Mouse (Mus musculus) limb, embryonic 14.5 days (tissue): Measurements from ENCODE around the gene Gucy2g. TPM values are rescaled to one million over a fixed set of nuclear protein-coding genes. Genes with fewer than 3 reads are reported as not detected.
A peak's percentile ranks its signal among the peaks of the same experiment; 100 is the strongest.

Source experiments
- ATAC-seq: fragments of 200-750 bp; cut with Nextera tagmentation; 2 replicates; pipeline ENCODE4 v1.8.0; 2017; ENCODE audit warnings: low read depth, moderate number of reproducible peaks, moderate TSS enrichment; ENCODE audit not compliant: low FRiP score
- DNase-seq: peaks from one replicate; pipeline ENCODE4 v3.0.0-alpha.2; 2015; ENCODE audit warnings: low spot score
- H3K27ac ChIP-seq: fragments of 300-500 bp; sonication (generic); replicated peaks from 2 replicates; pipeline ENCODE4 v1.5.1; 2014; ENCODE audit warnings: low read depth, mild to moderate bottlenecking, low read length, moderate library complexity, mixed read lengths
- H3K27me3 ChIP-seq: fragments of 300-500 bp; sonication (generic); 2 replicates; pipeline ENCODE4 v1.6.1; 2014; ENCODE audit warnings: low read length, mixed read lengths; ENCODE audit not compliant: control insufficient read depth, insufficient read depth
- H3K36me3 ChIP-seq: fragments of 300-500 bp; sonication (generic); 2 replicates; pipeline ENCODE4 v1.6.1; 2014; ENCODE audit warnings: mild to moderate bottlenecking, low read length, moderate library complexity, mixed read lengths; ENCODE audit not compliant: control insufficient read depth, insufficient read depth
- H3K4me1 ChIP-seq: fragments of 300-500 bp; sonication (generic); 2 replicates; pipeline ENCODE4 v1.6.1; 2014; ENCODE audit warnings: antibody characterized with exemption, low read length, mixed read lengths; ENCODE audit not compliant: control insufficient read depth, insufficient read depth
- H3K4me2 ChIP-seq: fragments of 300-500 bp; sonication (generic); replicated peaks from 2 replicates; pipeline ENCODE4 v1.6.1; 2014; ENCODE audit warnings: low read depth, mild to moderate bottlenecking, low read length, moderate library complexity; ENCODE audit not compliant: severe bottlenecking
- H3K4me3 ChIP-seq: fragments of 300-500 bp; sonication (generic); replicated peaks from 2 replicates; pipeline ENCODE4 v1.5.1; 2014; ENCODE audit warnings: low read length
- H3K9ac ChIP-seq: fragments of 300-500 bp; sonication (generic); 2 replicates; pipeline ENCODE4 v1.6.1; 2014; ENCODE audit warnings: mild to moderate bottlenecking, low read depth, low read length, moderate library complexity; ENCODE audit not compliant: severe bottlenecking
- H3K9me3 ChIP-seq: fragments of 300-500 bp; sonication (generic); 2 replicates; pipeline ENCODE4 v1.6.1; 2016; ENCODE audit warnings: low read length; ENCODE audit not compliant: control insufficient read depth
- POLR2A ChIP-seq: fragments of 200-500 bp; IDR thresholded peaks from 2 replicates; pipeline ENCODE4 v1.8.0; 2012; ENCODE audit warnings: inconsistent platforms, mild to moderate bottlenecking, moderate library complexity, borderline replicate concordance; ENCODE audit not compliant: insufficient read depth, insufficient read length; ENCODE audit errors: extremely low read depth
- WGBS: fragments of 180-500 bp; shearing (Covaris S2); extraction: QIAGEN DNeasy Blood & Tissue Kit; methylation state at CpG from one replicate; pipeline ENCODE4 v1.1.7; 2014; 5-methylcytosine and 5-hydroxymethylcytosine counted together
- microRNA-seq: library from miRNA; unstranded; fragments of <30 nt; microRNA quantifications from one replicate; pipeline ENCODE4, GENCODE M21; 2016
- polyA plus RNA-seq, 2 experiments: library from polyadenylated mRNA; depleted of rRNA in 1 of 2; stranded (reverse) in 1 of 2; unstranded in 1 of 2; fragments of >200 nt; fragmentation: Nextera tagmentation in 1 of 2; extraction: Ambion mirVana in 1 of 2; gene quantifications; 2 replicates each; pipeline versions ENCODE4 v1.2.1 to v1.2.3; 2012 to 2014

The Gucy2g gene
- polyA plus RNA-seq, 2 experiments = 0.11 TPM; not detected in 1

- Histone ChIP-seq H3K4me2 (no peak overlapping the region), H3K27ac (no peak overlapping the region), H3K9ac (no peak overlapping the region), H3K9me3 (no peaks in the 10 kb centered on the region; the same call in 1 of the 2 replicates), H3K4me3 (no peak overlapping the region), H3K27me3 (no peaks in the 10 kb centered on the region), H3K36me3 (no peaks in the 10 kb centered on the region), H3K4me1 (no peaks in the 10 kb centered on the region)
- WGBS = 28% methylated on average over 6 of the region's 6 CpGs
- DNase-seq (peak; percentile 58), ATAC-seq (no peak)
- no peak for TF ChIP-seq POLR2A
Measured at GRCm38 (mm10) chr19:55149646-55150045, 91.4 kb downstream of the Gucy2g start.

DNA sequence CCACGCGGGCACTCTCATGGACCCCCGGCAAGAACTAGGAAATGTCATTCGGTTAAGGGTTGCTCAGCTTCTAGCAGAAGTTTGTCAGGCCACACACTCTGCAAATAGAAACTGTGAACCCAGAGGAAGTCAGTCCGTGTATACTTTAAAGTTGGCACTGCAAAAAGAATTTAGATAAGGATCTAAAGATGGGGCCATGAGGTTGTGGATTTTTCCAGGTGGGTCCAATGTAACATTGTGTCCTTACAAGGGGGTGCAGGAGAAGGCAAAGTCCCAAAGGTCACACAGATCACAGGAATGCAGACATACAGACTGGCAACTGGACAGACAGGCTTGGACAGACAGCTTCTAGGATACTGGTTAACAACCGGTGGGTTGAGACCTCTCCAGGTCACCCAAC is 92.9 kb downstream of the Gucy2g start:
- H3K9me3 ChIP-seq = no peaks in the 10 kb centered on the region; the same call in 1 of the 2 replicates
- H3K27ac ChIP-seq = no peak overlapping the region
- no peaks in the 10 kb centered on the region for H3K4me1 ChIP-seq
- no peak overlapping the region for H3K9ac ChIP-seq
- no peak for DNase-seq
- no peak overlapping the region for H3K4me3 ChIP-seq
- H3K36me3 ChIP-seq = no peaks in the 10 kb centered on the region
- no peak overlapping the region for H3K4me2 ChIP-seq
- H3K27me3 ChIP-seq = no peaks in the 10 kb centered on the region
- no peak for TF ChIP-seq POLR2A
- WGBS = 76% methylated on average over 6 of the region's 6 CpGs
- ATAC-seq = no peak

Small RNA genes within 50 kb of the gene (microRNA-seq; reads per million reads assigned to microRNA genes)
- not detected for gene Mir6715

Other genes starting within 250 kb of the Gucy2g start
- 15.9 and 19.1 TPM in 2 replicates for gene Gpam, start 114.0 kb downstream of the Gucy2g start, polyA plus RNA-seq (2012; rRNA removed)
- gene Gpam, start 114.0 kb downstream of the Gucy2g start, polyA plus RNA-seq (2014; fragmentation: Nextera tagmentation; extraction: Ambion mirVana) = 16.0 and 18.2 TPM in 2 replicates
- gene Tectb, start 60.5 kb downstream of the Gucy2g start, polyA plus RNA-seq (2012; rRNA removed) = not detected in 2 replicates
- gene Tectb, start 60.5 kb downstream of the Gucy2g start, polyA plus RNA-seq (2014; fragmentation: Nextera tagmentation; extraction: Ambion mirVana) = 0.11 TPM in 1 of 2 replicates, not detected in the other
- 8.5 and 13.6 TPM in 2 replicates for gene Acsl5, start 10.7 kb upstream of the Gucy2g start, polyA plus RNA-seq (2012; rRNA removed)
- 32.1 and 42.8 TPM in 2 replicates for gene Acsl5, start 10.7 kb upstream of the Gucy2g start, polyA plus RNA-seq (2014; fragmentation: Nextera tagmentation; extraction: Ambion mirVana)
- gene Zdhhc6, start 74.8 kb upstream of the Gucy2g start, polyA plus RNA-seq (2012; rRNA removed) = 27.8 and 32.6 TPM in 2 replicates
- gene Zdhhc6, start 74.8 kb upstream of the Gucy2g start, polyA plus RNA-seq (2014; fragmentation: Nextera tagmentation; extraction: Ambion mirVana) = 78.9 and 85.1 TPM in 2 replicates
- 12.8 and 14.7 TPM in 2 replicates for gene Vti1a, start 75.1 kb upstream of the Gucy2g start, polyA plus RNA-seq (2012; rRNA removed)
- gene Vti1a, start 75.1 kb upstream of the Gucy2g start, polyA plus RNA-seq (2014; fragmentation: Nextera tagmentation; extraction: Ambion mirVana) = 22.8 and 23.8 TPM in 2 replicates